Mouse (Mus musculus): ENCODE measurements around the gene Prune2.

The Prune2 gene

GRCm38 (mm10) chr19:17194730-17195129 is 238.8 kb downstream of the Prune2 start:
- no peak for DNase-seq (ENCODE audit: low read depth)

GRCm38 (mm10) chr19:17199059-17199458 is 243.1 kb downstream of the Prune2 start:
- no peak for DNase-seq (ENCODE audit: low read depth)

- no peak for DNase-seq (ENCODE audit: low read depth)
Measured at GRCm38 (mm10) chr19:17207141-17207540, 251.2 kb downstream of the Prune2 start.

GRCm38 (mm10) chr19:17210541-17210940 is 254.6 kb downstream of the Prune2 start:
- no peak for DNase-seq (ENCODE audit: low read depth)

- no peak for DNase-seq (ENCODE audit: low read depth)
Measured at GRCm38 (mm10) chr19:17214896-17215520, 259.1 kb downstream of the Prune2 start.

GRCm38 (mm10) chr19:17218195-17218594 is 262.3 kb downstream of the Prune2 start:
- no peak for DNase-seq (ENCODE audit: low read depth)

GRCm38 (mm10) chr19:17223801-17224200 is 267.9 kb downstream of the Prune2 start:
- peak; percentile 32 for DNase-seq (ENCODE audit: low read depth)

GRCm38 (mm10) chr19:17225570-17226083 is 269.7 kb downstream of the Prune2 start:
- no peak for DNase-seq (ENCODE audit: low read depth)

- DNase-seq (ENCODE audit: low read depth): no peak
Measured at GRCm38 (mm10) chr19:17226096-17226495, 270.2 kb downstream of the Prune2 start.

GRCm38 (mm10) chr19:17230013-17230412 is 274.1 kb downstream of the Prune2 start:
- DNase-seq (ENCODE audit: low read depth): no peak

GRCm38 (mm10) chr19:17238471-17238870 is 282.6 kb downstream of the Prune2 start:
- DNase-seq (ENCODE audit: low read depth): no peak

GRCm38 (mm10) chr19:17240170-17241077 is 284.5 kb downstream of the Prune2 start:
- peak; percentile 27 for DNase-seq (ENCODE audit: low read depth)

- no peak for DNase-seq (ENCODE audit: low read depth)
Measured at GRCm38 (mm10) chr19:17241206-17241605, 285.3 kb downstream of the Prune2 start.

GRCm38 (mm10) chr19:17242962-17243361 is 287.0 kb downstream of the Prune2 start:
- no peak for DNase-seq (ENCODE audit: low read depth)

- DNase-seq (ENCODE audit: low read depth): no peak
Measured at GRCm38 (mm10) chr19:17244544-17244943, 288.6 kb downstream of the Prune2 start.

GRCm38 (mm10) chr19:17247352-17247925 is 291.5 kb downstream of the Prune2 start:
- no peak for DNase-seq (ENCODE audit: low read depth)

- no peak for DNase-seq (ENCODE audit: low read depth)
Measured at GRCm38 (mm10) chr19:17249691-17250090, 293.8 kb downstream of the Prune2 start.

- no peak for DNase-seq (ENCODE audit: low read depth)
Measured at GRCm38 (mm10) chr19:17250801-17251200, 294.9 kb downstream of the Prune2 start.

- peak; percentile 15 for DNase-seq (ENCODE audit: low read depth)
Measured at GRCm38 (mm10) chr19:17251453-17251852, 295.5 kb downstream of the Prune2 start.

- DNase-seq (ENCODE audit: low read depth): no peak
Measured at GRCm38 (mm10) chr19:17252845-17253244, 296.9 kb downstream of the Prune2 start.

GRCm38 (mm10) chr19:17255511-17255910 is 299.6 kb downstream of the Prune2 start:
- DNase-seq (ENCODE audit: low read depth): no peak

GRCm38 (mm10) chr19:17256388-17256787 is 300.5 kb downstream of the Prune2 start:
- DNase-seq (ENCODE audit: low read depth): peak; percentile 70

GRCm38 (mm10) chr19:17256867-17257266 is 300.9 kb downstream of the Prune2 start:
- DNase-seq (ENCODE audit: low read depth): peak; percentile 48

All from induced T-regulatory cell, adult 2 months (primary cell).